Mouse (Mus musculus): ENCODE results near the gene Wdr6.

DNA sequence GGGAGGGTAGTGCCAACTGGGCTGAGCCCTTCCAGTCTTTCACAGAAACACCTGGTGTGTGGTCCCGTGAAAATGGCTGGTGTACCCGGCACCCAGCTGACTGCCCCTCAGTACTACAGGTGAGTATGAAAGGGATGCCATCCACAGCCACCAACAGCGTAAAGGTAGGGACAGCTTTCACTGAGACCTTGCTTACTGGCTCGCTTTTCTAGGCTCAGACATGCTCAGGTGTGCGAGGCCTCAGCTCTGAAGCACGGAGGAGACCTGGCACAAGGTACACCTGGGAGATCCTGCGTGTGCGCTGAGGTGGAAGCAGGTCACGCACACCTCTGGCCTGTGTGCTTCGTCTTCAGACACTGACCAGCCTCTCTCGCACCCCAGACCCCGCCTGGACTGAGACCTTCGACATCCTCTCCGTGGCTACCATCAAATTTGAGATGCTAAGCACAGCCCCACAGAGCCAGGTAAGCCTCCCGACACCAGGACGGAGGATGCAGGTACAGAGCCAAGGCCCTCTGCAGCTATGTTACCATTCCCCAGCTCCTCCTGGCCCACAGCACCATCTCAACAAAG is 7.1 kb downstream of the Wdr6 start:
- TF ChIP-seq CTCF (IDR thresholded peaks at IDR 0.05; ENCODE audit: low read depth), result no peak
- no peak for TF ChIP-seq EP300 (IDR thresholded peaks at IDR 0.05; ENCODE audit: low read depth)

Data from liver, embryonic 14.5 days (tissue).